Mouse (Mus musculus): ENCODE measurements around the gene Dhx58.

- TF ChIP-seq CTCF (conservative IDR thresholded peaks at IDR 0.05; ENCODE audit: low read length), result no peak
- no peak for TF ChIP-seq NANOG (IDR thresholded peaks at IDR 0.05; ENCODE audit: borderline replicate concordance, low read length)
- no peak for TF ChIP-seq POU5F1 (IDR thresholded peaks at IDR 0.05; ENCODE audit: borderline replicate concordance, low read length)
These were observed 24.5 kb upstream of the Dhx58 start for GRCm38 (mm10) chr11:100728601-100729000.

Data from E14TG2a.4 (cell line).